Mouse (Mus musculus) embryo, embryonic 11.5 days (tissue): ENCODE measurements around the gene Foxj3.
"Not testable (repeated sequence)": the region's sequence is repeated elsewhere in the genome, so short reads cannot be mapped to it uniquely, and the experiment has no call there.

ENCODE experiments used
- DNase-seq: peaks from one replicate; pipeline ENCODE4 v3.0.0-alpha.2; 2012; ENCODE audit warnings: low read depth, low spot score

Gene Foxj3

GRCm38 (mm10) chr4:119536615-119537014 is at the start of gene Foxj3:
TSS of gene Foxj3 (plus strand) at chr4:119537004.
- DNase-seq = not testable (repeated sequence)

DNA sequence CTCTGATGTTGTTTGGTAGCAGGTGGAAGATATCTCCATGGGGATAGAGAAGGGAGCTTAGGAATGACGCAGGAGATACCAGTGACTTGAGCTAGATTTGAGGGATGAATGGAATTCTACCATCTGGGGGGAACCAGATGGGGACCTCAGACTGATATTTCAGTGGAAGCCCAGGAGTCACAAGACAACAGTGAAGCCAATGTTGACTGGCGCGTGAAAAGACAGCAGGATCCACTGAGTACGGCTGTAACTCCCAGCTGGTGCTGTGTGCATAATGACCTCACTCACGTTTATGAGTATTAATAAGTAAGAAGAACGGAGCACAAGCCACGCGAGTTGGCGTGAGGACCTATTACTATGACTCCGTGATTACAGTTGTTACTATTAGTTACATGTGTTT is 47.1 kb upstream of the Foxj3 start:
- no peak for DNase-seq

GRCm38 (mm10) chr4:119490806-119491205 is 46.0 kb upstream of the Foxj3 start:
- DNase-seq = peak; percentile 9

DNA sequence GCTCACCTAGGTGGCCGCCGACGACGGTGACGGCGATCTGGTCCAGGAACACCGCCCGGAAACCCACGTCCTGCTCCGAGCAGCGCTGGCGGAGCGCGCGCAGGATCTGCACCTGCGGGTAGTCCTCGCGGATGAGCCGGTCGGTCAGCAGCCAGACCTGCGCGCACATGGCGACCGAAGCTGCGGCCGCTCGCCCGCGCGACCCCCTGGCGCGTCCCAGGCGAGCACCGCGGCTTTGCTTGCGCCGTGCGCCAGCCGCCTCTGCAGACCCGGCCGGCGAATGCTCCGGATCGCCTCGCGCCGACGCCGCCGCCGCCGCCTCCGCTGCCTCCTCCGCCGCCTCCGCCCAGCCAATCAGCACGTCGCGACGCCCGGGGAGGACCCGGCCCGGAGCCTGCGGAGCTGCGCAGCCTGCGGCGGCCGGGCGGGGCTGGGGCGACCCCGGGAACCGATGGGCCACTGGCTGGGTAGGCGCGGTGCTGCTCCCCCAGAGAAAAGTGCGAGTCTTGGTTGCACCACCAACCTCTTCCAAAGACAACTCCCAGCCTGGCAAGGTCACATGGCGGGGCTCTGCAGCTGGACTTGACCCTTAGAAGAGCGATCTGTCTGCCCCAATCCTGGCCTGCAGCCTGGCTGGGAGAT is 44.4 kb upstream of the Foxj3 start, which contains the start of gene Rimkla:
Gene Rimkla, minus strand, starts transcription at position 338 of the 642 bp plus-strand sequence.
- DNase-seq = peak; percentile 23

- no peak for DNase-seq
Measured at GRCm38 (mm10) chr4:119492933-119493327, 43.9 kb upstream of the Foxj3 start.

GRCm38 (mm10) chr4:119498319-119498848 is 38.4 kb upstream of the Foxj3 start:
- no peak for DNase-seq

- DNase-seq = no peak
Measured at GRCm38 (mm10) chr4:119511591-119511990, 25.2 kb upstream of the Foxj3 start.

- no peak for DNase-seq
Measured at GRCm38 (mm10) chr4:119512731-119513141, 24.1 kb upstream of the Foxj3 start.

DNA sequence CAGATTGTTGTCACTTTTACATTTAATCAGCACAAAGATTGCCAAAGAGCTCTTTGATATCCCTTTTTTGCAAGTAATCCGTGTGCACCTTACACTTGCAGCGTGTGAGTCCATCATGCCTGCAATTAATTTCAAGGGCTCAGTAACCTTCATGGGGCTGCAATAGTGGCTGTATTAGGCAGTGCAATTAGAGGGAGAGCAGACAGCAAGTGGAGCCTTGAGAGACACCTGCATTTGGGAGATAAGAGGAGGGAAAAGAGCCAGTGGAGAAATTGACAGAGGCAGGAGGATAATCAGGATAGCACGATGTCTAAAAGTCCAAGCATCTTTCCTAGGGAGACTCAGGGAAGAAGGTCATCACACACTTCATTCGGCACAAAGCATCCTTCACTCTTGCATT is 13.2 kb upstream of the Foxj3 start:
- no peak for DNase-seq

- DNase-seq = no peak
Measured at GRCm38 (mm10) chr4:119524010-119524409, 12.8 kb upstream of the Foxj3 start.

DNA sequence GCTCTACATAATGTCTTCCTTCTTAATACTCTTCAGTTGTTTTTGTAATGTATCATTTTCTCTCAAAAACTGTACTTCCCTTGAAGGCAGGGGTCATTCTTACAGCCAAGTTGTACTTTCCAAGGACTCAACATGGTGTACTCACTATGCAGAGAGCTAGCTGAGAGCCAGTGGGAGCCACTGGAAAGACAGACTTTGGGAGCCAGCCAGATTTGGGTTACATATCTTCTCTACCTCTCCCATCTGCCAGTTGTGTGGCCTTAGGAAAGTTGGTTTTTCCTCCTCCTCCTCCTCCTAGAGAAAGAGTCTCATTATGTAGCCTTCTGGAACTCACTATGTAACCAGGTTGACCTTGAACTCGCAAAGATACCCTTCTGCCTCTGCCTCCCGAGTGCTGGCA is 12.3 kb upstream of the Foxj3 start:
- no peak for DNase-seq

- DNase-seq = no peak
Measured at GRCm38 (mm10) chr4:119526329-119526845, 10.4 kb upstream of the Foxj3 start.

- DNase-seq = no peak
Measured at GRCm38 (mm10) chr4:119531813-119532212, 5.0 kb upstream of the Foxj3 start.

- DNase-seq = no peak
Measured at GRCm38 (mm10) chr4:119535103-119535502, 1.7 kb upstream of the Foxj3 start.

DNA sequence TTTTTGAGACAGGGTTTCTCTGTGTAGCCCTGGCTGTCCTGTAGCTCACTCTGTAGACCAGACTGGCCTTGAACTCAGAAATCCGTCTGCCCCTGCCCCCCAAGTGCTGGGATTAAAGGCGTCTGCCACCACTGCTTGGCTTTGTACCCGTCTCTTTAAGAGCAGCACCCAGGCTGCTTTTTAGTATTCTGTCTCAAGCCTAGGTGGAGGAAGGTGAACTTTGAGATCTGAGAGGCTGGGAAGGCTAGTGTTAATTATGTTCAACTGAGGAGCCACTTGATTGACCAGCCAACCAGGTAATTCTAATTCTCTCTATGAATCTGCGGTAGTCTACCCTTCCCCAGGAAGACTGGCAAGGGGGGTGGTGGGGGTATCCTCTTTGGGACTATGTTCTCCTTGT is 632 bp downstream of the Foxj3 start:
- no peak for DNase-seq

DNA sequence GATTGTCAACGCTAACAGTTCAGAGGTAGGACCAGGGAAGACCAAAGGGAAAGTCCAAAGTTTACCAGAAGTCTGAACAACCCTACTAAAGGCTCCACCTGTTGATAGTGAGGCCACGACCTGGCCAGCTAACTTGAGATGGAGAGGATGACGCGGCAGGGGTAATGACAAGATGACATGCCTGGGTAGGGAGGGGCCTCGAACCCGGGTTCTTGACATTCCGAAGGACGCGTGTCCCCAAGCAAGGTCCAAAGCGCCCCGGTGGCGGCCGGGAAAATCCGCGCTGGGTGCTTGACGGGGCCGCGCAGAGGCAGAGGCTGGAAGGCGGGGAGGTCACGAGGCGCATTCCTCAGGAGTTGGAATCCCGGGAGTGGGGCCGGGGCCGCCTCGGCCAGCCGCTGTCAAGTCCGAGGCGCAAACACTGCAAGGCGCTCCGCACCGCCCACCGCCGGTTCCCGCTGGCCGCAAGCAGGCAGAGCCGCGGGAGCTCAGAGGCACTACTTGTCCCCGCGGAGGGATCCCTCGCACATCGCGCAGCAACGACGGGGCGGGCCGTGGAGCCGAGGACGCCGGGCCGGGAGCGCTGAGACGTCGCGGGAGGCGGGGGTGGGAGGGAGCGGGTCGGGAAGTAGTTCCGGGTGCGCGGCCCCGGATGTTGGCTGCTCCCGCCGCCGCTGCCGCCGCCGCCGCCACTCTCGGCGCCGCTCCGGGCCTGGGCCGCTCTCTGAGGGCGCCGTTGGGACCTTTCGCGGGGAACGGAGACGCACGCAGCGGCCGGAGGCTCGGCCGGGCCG is 2.4 kb downstream of the Foxj3 start, which contains the start of gene Frg2f1:
Gene Frg2f1, minus strand, starts transcription at position 499 of the 794 bp plus-strand sequence.
- peak; percentile 89 for DNase-seq

GRCm38 (mm10) chr4:119539836-119540532 is 3.2 kb downstream of the Foxj3 start:
- DNase-seq = peak; percentile 39

GRCm38 (mm10) chr4:119540533-119540890 is 3.7 kb downstream of the Foxj3 start:
- no peak for DNase-seq

GRCm38 (mm10) chr4:119550864-119551263 is 14.1 kb downstream of the Foxj3 start:
- DNase-seq = no peak

DNA sequence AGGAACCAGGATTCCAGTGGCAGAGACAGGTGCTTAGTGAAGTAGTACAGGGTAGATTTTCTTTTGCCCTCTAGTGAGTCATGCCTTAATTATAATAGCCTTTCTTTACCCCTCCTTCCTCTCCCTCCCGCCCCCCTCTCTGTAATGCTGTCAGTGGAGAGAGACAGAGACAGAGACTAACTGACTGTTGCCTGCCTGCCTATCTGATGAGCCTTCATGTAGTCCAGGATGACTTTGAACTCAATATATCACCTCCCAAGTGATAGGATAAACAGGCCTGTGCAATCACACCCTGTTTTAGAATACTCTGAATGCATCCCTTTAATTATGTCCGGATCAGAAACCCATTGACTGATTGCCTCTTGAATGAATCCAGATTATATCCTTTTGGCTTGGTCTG is 18.7 kb downstream of the Foxj3 start:
- DNase-seq = no peak

DNA sequence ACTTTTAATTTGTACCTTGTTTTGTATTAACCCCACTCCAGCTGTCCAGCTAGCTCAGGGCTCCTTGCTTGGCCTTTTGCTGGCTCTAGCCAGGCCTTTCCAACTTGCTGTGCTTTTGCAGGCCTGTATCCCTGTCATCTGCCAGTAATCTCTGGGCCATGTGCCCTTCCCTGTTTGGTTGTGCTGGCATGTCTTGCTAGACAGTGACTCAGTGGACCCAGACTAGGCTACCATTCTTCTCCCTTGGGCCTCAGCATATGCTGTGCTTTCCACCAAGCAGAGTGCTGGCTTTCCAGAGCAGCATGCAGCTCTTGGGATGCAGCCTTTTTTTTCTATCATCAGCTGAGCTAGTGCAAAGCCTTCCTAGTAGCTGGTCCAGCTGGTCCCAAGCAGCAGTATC is 26.3 kb downstream of the Foxj3 start:
- no peak for DNase-seq

DNA sequence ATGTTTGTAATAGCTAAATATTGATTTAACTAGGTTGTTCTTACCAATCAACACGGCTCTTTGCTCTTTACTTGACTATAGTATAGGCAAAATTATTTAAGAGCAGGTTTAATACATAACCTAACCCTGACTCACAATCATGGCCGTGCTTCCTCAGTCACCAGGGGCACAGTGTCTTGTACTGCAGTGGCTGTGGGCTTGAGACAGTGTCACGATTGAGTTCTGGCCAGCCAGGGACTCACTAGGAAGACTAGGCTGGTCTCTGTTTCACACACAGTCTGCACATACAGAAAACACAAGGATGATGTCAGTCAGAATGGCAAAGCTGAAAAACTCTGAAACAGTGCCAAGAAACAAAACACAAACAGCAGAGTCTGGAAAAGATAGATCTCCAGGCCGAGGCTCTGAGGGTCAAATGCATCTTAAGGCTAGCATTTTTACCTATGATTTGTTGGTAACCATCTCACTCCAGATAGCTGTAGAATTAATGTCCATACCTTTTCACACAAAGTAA is 29.6 kb downstream of the Foxj3 start:
- no peak for DNase-seq
